Mouse (Mus musculus) frontal cortex, postnatal 10 days (tissue): ENCODE results near the gene Ube2n.
"Not testable (repeated sequence)": the region's sequence is repeated elsewhere in the genome, so short reads cannot be mapped to it uniquely, and the experiment has no call there.

ENCODE experiments used
- DNase-seq, 2 experiments: peaks; one replicate each; pipeline ENCODE4 v3.0.0; 2022; ENCODE audit warnings: low spot score in 2 of 2, mixed read lengths in 1 of 2

Gene Ube2n

DNA sequence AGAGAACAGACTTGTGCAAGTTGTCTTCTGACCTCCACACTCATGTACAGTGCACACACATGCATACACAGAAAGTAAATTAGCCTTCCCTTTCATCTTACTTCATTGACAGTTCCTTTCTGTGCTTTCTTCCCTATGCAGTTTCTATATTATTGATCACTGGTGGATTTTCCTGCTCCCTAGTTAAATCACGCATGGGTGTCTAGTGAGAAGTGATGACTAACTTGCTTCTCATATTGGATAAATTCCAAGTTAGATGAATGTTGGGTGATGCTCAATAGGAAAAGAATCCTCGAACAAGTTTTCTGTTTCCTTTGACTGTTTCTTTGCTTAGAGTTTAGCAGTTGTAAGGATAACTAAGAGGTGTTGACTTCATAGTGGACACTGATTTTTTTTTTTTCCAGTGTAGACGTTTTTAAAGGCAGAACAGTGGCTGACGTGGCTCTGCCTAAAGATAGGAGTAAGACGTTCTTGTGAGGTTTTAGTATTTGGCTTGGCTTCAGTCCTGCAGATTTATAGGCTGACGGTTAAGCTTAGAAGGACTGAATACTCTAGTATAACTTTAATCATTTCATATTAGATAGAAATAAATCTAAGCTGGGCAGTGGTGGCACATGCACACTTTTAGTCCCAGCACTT, 10.2 kb downstream of the Ube2n start:
- DNase-seq, result no peak

DNA sequence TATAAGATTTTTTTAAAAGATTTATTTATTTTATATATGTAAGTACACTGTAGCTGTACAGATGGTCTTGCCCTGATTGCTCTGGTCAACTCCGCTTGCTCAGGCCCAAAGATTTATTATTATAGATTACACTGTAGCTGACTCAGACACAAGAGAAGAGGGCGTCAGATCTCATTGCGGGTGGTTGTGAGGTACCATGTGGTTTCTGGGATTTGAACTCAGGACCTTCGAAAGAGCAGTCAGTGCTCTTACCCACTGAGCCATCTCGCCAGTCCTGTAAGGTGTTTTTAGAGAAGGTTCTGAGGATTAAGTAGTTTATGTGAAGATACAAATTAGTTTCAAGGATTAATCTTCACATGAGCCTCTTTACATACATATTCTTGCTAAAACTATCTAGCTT, 10.9 kb downstream of the Ube2n start:
- DNase-seq, result no peak

DNA sequence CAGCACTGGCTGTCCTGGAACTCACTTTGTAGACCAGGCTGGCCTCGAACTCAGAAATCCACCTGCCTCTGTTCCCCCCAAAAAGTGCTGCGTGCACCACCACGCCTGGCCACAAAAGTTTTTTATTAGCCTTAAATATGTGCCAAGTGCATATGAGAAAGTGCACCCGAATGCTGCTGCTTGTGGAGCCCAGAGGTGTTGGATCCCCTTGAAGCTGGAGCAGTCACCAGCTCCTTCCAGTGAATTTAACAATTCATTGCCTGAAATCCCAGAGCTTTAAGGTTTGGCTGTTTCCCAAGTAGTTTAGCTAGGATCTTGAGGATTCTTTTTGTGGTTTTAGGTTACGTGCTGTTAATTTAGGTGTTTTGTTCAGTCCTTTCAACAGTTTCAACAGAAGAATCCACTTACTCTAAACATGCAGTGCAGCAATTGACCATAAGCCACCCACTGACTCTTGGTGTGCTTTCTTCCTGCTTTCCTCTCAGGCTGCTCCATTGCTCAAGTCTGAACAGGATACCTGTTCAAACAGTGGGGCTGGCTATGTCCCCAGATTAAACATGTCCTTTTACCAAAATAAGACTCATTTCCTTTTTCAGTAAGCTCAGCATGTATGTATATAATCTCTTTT, 11.7 kb downstream of the Ube2n start:
- no peak for DNase-seq

DNA sequence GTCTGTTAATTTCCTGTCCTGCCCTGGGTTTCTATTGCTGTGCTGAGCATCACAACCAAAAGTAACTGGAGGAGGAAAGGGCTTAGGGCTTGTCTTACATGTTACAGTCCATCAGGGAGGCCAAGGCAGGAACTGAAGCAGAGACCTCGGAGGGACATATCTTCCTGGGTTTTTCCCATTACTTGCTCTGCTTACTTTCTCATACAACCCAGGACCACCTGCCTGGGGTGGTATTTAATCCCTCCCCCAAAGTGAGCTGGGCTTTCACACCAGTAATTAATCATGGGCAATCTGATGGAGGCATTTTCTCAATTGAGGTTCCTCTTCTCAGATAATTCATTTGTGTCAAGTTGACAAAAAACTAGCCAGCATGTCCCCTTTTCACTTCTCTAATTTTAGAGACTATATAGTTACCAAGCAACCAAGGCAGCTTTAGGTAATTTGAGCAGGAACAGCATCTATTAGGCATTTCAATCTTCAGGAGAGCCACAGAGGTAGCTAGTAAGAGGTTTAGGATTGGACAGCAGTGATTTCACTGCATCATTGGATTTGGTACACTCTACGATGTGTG, 15.7 kb downstream of the Ube2n start:
- DNase-seq, result no peak

DNA sequence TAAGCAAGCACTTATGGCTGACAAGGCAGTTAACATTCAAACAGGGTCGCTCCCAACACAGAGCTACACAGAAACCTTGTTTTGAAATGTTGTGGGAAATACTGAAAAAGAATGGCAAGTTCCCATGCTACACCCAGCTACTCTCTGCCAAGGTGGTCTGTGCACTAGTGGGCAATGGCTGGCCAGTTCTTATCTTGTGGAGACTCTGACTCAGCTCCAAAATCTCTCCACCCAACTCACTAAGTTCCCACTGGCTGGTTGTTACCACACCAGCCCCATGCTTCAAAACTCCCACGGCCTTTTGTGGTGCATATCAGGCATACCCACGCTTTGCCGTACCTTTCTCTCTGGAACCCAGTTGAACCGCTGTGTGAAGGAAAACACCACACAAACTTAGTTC, 18.0 kb downstream of the Ube2n start:
- DNase-seq, result no peak

DNA sequence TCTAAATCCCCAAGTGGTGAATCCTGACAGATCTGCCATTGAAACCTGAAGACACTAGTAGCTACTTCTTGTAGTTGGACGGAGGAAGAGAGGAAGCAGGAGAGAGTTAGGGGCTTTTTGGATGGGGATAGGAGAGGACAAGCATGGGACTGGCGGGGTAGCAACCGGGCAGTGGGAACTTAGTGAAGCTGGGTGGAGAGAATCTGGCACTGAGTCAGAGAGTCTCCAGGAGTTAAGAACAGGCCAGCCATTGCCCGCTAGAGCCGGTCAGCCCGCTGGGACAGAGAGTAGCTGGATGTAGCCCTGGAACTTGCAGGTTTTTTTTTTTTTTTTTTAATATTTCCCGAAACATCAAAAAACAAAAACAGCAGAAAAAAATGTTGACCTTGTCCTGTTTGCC, 18.4 kb downstream of the Ube2n start:
- no peak for DNase-seq

DNA sequence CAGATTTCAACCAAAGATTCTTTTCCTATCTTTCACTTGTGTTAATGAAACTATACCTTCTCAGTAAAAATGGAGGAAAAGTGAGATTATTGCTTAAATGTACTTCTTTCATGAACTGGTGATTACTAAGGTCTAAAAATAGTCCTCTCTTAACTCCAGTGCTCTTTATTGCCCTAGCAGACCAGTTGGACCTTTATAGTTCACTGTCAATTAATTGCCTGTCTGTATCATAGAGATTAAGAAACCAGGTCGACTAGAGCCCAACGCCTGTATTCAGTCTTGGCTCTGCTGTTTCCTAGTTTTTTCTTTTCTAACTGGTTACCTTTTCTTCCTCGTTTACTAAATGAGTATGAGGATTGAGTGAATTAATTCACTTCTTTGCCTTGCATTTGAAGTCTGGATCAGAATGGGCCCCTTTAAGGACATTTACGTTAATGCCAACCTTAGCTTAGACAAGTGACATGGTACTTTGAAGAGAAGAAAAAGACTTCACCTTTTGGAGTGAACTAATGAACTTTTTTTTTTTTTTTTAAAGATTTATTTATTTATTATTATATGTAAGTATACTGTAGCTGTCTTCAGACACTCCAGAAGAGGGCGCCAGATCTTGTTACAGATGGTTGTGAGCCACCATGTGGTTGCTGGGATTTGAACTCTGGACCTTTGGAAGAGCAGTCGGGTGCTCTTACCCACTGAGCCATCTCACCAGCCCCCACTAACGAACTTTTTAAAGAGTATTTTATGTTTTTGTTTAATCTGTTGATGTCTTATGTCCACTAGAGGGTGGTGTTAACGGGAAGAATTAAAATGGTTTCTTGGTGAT, 20.7 kb downstream of the Ube2n start:
- no peak for DNase-seq

DNA sequence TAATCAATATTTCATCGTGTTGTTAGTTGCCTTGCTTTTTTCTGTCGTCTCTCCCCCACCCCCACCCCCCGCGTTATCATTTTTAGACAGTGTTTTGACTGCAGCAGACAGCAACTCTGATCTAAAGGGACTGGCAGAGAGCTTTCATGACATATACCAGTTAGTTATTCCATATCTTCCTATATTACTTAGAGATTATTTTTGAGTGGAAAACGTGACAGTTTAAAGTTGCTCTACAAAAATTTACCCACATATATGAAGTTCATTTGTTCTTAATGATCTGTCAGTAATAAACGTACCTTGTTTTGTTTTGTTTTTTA, 21.2 kb downstream of the Ube2n start:
- no peak for DNase-seq

DNA sequence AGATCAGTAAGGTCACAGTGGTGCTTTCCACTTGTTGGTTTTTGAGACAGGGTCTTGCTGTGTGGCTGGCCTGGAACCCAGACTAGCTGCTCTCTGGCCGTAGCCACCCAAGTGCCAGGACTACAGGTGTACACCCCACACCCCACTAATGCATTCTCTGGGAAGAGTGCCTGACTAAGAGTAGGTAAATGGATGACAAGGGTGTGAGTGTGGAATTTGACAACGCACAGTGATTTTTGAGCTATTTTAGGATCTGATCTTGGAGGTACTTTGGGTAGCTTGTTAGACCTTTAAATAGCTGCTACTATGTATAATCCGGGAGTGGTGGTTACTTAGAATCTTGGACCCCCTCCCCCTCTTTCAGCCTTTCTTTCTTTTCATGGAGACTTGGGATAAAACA, 24.3 kb downstream of the Ube2n start:
- DNase-seq, result no peak

DNA sequence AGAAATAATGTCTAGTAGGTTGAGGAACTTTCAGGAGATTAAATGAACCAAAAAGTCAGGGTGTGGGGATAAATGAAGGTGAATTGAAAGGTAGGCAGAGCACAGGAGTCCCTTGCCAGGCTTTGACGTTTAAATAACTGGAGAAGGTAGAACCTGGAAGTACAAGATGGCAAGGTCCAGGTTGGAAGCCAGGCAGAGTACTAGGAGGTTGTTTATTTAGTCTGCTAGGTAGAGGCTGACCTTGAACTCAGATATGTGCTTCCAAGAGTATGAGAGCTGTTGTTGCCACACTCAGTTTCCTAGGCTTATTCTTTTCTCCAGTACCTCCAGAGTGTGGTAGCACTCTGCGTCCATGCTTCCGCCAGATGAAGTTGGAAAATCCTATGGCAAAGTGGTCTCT, 24.9 kb downstream of the Ube2n start:
- DNase-seq, result no peak

DNA sequence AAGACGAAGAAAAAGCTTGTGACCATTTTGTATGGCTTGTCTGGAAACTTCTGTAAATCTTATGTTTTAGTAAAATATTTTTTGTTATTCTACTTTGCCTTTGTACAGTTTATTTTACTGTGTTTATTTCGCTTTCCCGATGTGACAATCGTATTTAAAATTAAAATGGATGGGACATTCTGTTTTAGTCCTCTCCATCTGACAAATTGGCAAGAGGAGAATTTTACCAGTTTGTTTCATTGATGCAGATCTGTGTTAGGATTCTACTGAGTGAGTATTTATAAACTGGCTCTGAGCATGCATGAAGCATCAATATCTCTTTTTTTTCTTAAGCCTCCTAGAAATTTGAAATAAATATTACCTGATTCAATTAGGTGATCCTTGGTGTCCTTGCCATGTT, 28.0 kb downstream of the Ube2n start:
- DNase-seq, result no peak

DNA sequence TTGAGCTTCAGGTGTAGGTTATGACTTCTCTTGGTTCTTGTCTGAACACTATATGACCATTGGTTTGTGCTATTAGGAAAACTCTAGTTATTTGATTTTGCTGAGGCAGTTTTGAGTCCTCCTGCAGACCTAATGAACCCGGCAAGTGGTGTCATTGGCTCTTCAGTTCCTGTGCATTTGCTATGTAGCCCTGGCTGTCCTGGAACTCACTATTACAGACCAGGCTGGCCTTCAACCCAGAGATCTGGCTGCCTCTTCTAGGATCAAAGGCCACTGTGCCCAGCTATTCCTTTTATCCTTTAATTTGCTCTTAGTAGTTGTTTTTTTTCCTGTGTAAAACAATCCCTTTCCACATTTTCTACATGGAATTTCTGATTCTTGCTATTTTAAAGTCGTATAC, 28.4 kb downstream of the Ube2n start:
- DNase-seq, result no peak

DNA sequence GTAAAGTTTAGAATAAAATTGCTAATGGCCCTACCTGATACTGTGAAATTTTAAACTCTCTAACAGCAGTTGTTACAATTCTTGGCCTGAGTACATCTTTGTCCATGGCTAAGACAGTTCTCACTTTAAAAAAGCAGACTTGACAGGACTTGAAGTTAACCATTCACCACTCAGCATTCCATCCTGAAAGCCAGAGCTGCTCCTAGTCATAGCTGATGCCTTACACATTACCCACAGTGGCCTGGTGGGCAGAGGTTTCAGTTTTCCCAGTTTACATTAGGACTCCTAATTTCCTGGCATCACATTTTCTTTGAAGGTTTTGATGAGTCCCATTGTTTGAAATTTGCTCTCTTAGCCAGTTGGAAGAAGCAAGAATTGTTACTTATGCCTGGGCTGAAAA, 29.1 kb downstream of the Ube2n start:
- DNase-seq, result no peak

DNA sequence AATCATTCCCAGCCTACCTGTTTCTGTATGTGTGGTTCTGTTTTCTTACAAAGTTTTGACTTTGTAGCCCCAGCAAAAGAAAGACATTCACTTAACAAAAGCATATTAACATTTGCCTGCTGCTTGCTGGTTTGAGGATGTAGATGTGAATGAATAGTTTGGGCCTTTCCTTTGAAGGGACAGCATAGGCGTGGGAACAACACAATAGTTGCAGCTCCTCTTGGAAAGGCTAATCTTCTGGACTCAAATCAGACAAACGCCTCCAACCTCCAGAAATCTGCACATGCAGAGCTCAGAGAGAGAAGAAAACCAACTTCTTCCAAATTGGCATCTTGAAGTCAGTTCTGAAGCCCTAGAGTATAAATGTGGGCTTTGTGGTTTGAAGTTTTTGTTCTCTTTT, 29.7 kb downstream of the Ube2n start:
- no peak for DNase-seq

DNA sequence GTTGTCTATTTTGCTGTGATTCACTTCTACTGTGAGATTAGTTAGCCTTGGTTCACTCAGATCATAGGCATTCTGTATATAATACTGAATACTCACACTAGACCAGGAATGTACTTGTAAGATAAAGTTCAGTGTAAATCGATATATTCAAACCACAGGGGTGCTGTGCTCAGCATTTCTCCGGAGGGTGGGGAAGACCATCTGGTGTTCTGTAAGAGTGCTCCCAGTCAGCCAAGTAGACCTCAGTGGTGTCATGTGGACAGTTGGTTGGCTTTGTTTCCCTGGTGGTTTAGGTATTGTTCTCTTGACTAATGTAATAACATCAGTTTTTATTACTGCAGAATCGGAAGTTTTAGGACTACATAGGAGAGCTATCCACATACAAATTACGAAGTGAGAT, 30.1 kb downstream of the Ube2n start:
- DNase-seq, result no peak

DNA sequence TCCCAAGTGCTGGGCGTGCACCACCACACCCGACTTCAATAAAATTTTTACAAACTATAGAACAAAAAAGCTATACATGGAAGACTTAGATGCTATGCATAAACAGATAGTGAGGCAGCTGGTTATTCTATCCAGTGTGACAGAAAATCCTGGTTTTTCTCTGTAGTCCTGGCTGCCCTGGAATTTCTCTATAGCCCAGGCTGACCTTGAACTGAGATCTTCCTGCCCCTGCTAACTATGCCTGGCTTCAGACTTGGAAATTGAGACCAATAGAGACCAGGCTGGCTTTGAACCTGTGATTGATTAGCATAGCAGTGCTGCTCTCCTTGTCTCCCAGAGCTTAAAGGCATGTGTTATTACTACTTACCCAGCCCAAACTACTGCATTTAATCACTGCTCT, 31.2 kb downstream of the Ube2n start:
- DNase-seq, result no peak

DNA sequence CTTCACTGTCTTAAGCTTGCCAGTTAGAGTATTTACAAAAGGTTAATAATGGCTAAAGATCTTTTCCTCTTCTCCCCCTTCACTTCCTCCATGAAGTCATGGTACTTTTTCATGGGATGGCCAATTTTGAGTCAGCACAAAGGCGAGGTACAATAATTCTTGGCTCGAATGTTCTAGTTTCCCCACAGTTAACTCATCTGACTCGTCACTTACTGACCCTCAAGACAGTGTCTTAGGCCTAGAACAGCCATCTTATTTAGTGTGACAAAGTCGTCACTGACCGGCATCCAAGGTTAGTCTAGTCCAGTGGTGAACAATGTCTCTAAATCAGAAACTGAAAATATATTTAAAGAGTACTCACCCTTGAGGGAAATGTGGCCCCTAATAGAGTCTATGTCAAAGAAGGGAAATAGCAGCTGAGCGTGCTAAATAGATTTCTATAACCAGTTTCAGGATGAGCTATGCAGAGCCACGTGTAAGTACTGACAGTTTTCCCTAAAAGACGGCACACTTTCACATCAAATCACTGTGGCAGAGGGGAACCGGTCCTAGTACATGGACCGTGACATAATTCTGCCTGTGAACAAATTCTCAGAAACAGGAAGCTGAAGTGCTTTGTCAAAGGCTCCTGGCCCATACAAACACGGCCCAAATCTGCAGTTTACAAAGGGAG, 33.3 kb downstream of the Ube2n start:
- no peak for DNase-seq

DNA sequence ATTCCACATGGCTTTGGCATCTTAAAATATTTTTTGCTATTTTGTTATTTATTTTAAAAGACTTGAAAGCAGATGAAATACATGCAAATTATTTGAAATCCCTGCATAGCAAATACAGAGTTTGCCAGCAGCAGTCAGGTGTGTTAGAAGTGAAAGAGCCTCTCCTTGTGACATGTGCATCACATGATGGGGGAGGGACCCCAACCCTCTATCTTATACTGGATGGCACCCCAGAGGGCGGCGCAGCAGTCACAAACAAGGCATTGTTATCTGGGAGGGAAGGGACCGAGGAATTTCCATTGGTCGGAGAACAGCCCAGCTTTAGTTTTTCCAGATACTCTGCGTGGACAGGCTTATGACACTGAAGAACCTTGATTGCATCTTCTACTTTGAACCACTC, 34.1 kb downstream of the Ube2n start:
- not testable (repeated sequence) for DNase-seq

DNA sequence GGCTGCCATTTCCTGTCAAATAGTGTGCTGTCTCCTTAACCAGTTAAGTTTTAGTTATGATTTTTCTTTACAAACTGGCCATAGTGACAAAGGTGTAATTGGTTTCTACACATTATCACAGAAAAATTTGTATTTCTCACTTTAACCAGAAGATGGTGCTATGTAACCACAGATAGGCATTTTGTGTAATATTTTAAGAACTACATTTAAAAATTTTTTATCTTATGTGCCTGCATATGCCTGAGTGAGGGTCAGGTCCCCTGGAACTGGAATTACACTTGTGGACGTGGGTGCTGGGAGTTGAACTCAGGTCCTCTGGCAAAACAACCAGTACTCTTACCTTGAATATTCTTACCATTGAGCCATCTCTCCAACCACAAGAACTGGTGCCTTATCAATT, 35.6 kb downstream of the Ube2n start:
- no peak for DNase-seq

DNA sequence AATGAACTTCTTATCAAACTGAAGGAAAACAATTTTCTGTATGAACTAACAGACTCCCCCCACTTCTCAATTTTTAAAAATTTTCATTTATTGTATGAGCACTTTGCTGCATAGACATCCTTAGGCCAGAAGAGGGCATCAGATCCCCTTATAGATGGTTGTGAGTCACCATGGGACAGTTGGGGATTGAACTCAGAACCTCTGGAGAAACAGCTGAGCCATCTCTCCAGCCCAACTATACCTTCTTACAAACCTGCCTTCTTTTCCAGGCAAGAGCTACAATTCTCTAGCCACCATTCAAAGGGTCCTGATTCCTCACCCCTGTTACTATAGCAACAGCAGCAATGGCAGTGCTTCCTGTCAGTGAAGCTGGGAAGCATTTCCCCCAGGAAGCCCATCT, 36.8 kb downstream of the Ube2n start:
- DNase-seq, result no peak

DNA sequence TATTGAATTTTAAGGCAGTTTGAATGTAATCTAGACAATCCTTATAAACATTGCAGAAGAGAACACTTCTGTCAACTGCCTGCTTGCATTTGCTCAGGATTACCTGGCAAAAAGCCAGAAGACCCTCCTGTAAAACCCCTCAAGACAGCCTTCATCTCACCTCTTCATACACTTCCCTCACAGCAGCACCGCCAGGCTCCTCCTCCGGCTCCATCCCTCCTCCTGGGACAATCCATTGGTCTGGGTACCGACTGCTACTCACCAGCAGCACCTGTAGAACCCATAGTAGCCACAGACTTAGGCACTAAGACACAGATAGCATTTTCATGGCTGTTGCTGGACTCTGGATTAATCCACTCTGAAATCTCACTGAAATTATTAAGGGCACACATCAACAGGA, 37.4 kb downstream of the Ube2n start:
- DNase-seq, result no peak

DNA sequence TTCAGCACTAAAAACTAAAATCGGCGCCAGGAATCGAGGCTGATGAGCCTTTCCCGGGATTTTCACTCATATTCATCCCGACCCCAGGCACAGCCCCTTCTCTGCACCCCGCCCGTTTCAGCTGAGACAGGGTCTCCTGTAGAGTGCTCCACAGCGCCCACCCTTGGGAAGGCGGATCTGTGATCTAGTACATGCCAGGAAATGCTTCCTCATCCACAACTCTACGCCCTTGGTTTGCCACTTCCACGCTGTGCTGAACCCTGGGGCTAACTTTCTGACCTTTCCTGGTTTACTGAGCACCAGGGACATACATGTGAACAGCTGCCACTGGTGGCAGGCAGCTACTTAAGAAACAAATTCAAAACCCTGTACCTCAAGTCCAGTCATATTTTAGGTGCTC, 40.9 kb downstream of the Ube2n start:
- DNase-seq, result no peak
